ENCODE assay signal across 8 mouse cellular contexts in genomic region chr1:65282766-65283165, GRCm38 (mm10). TPM values are rescaled to one million over a fixed set of nuclear protein-coding genes. Genes with fewer than 3 reads are reported as not detected.
A peak's percentile ranks its signal among the peaks of the same experiment; 100 is the strongest.
DNase-seq lines count a peak whose midpoint lies in the region; ATAC-seq and TF ChIP-seq lines count a peak whose summit lies in the region.

No protein-coding gene starts in this region.

- H3K36me3 ChIP-seq in lung, postnatal 0 days (ENCODE audit: insufficient read depth, low read length): no peaks in the 10 kb centered on the region

- H3K4me1 ChIP-seq in lung, postnatal 0 days (ENCODE audit: insufficient read depth, low read depth, low read length): no peaks in the 10 kb centered on the region

- 7% methylated on average over 6 of the region's 6 CpGs for WGBS in lung, postnatal 0 days

- peak; percentile 89 for TF ChIP-seq CTCF in layer of hippocampus, adult 2 months (conservative IDR thresholded peaks at IDR 0.05)
- peak; percentile 76 for TF ChIP-seq CTCF in lung, postnatal 0 days (IDR thresholded peaks at IDR 0.05)

- no peak for TF ChIP-seq EP300 in lung, postnatal 0 days (IDR thresholded peaks at IDR 0.05)

- H3K4me2 ChIP-seq in lung, postnatal 0 days (replicated peaks; ENCODE audit: low read depth, low read length): no peak overlapping the region

- H3K27ac ChIP-seq in layer of hippocampus, adult 2 months: no peak overlapping the region
- no peak overlapping the region for H3K27ac ChIP-seq in lung, postnatal 0 days (ENCODE audit: low read length)

- H3K27me3 ChIP-seq in lung, postnatal 0 days (replicated peaks; ENCODE audit: insufficient read depth, low read length): no peaks in the 10 kb centered on the region

- intact Hi-C loops in heart, postnatal 25 days (cut with DNase I): no loop called here
- intact Hi-C loops in heart, postnatal 36 days (cut with DNase I): loop anchor here (2.0 kb wide), 1 partner anchor 818 kb away; no protein-coding TSS in a partner anchor

- no peaks in the 10 kb centered on the region for H3K9me3 ChIP-seq in lung, postnatal 0 days (ENCODE audit: low read length)

- DNase-seq in heart, adult 18-20 months: peak; percentile 21 to 66
- DNase-seq in heart, postnatal 25 days (ENCODE audit: low spot score): no peak
- DNase-seq in cerebellum, postnatal 36 days: peak; percentile 49 to 62
- DNase-seq in heart, postnatal 36 days: peak; percentile 19 to 29
- peak; percentile 49 to 69 for DNase-seq in layer of hippocampus, adult 2 months (ENCODE audit: low spot score in 2 of 2)
- DNase-seq in lung, postnatal 0 days (ENCODE audit: low spot score): peak; percentile 63
- DNase-seq in right cerebral cortex, postnatal 10 days (ENCODE audit: low spot score in 2 of 2): peak; percentile 71

- H3K4me3 ChIP-seq in layer of hippocampus, adult 2 months: no peak overlapping the region
- no peak overlapping the region for H3K4me3 ChIP-seq in lung, postnatal 0 days (ENCODE audit: low read depth, low read length)

- peak; percentile 40 for ATAC-seq in activated CD4-positive, CD25-positive, alpha-beta regulatory T cell, adult 4 months
- no peak for ATAC-seq in lung, postnatal 0 days

- no peak overlapping the region for H3K9ac ChIP-seq in lung, postnatal 0 days (replicated peaks; ENCODE audit: low read depth)

RNA-seq across cellular contexts. Expression of gene Pth2r, which starts 0.9 kb away (rescaled TPM):
- not detected for total RNA-seq in heart, adult 18-20 months (2021)
- total RNA-seq in heart, postnatal 25 days (2021): not detected
- polyA plus RNA-seq in activated CD4-positive, CD25-positive, alpha-beta regulatory T cell, adult 4 months (2017; shearing (Covaris generic)): not detected
- not detected for total RNA-seq in heart, postnatal 36 days (2021)
- total RNA-seq in layer of hippocampus, adult 2 months (2021): under 1 TPM; 0.25 to 0.28 TPM
- not detected in 2 replicates for polyA plus RNA-seq in lung, postnatal 0 days (2015; fragmentation: Nextera tagmentation; extraction: Ambion mirVana)
